ENCODE assay signal across 8 mouse cellular contexts in genomic region chrX:105864367-105864766, GRCm38 (mm10).
DNase-seq lines count a peak whose midpoint lies in the region.

No protein-coding gene starts in this region.

- intact Hi-C loops in gastrocnemius, postnatal 36 days (cut with DNase I), result no loop called here

- DNase-seq in gastrocnemius, adult 18-20 months (ENCODE audit: low spot score), result peak; percentile 0
- DNase-seq in gastrocnemius, postnatal 36 days, result no peak
- DNase-seq in urinary bladder, postnatal 14 days (ENCODE audit: low spot score), result peak; percentile 2
- no peak for DNase-seq in urinary bladder, postnatal 10 days (ENCODE audit: low spot score)
- peak; percentile 8 for DNase-seq in forelimb bud, embryonic 11.5 days (ENCODE audit: low read depth, low spot score)
- peak; percentile 1 to 15 for DNase-seq in natural killer cell, adult 2 months (ENCODE audit: low spot score in 2 of 2)
- no peak for DNase-seq in testis, postnatal 10 days (ENCODE audit: low spot score)
- no peak for DNase-seq in layer of hippocampus, postnatal 10 days (ENCODE audit: low spot score in 2 of 2)

Comparison
In these comparisons a context has a peak if more than half of its experiments do, and no peak if none do; other contexts are left out.
1. DNase-seq: peak in gastrocnemius, adult 18-20 months (single experiment), urinary bladder, postnatal 14 days (single experiment), forelimb bud, embryonic 11.5 days (single experiment) and natural killer cell, adult 2 months (2 of 2); none in gastrocnemius, postnatal 36 days (0 of 2), urinary bladder, postnatal 10 days (single experiment), testis, postnatal 10 days (single experiment) and layer of hippocampus, postnatal 10 days (0 of 2).